Mouse (Mus musculus) layer of hippocampus, adult 9-11 months (tissue): ENCODE data around the gene Lin37.

Experiments used
- DNase-seq: peaks from one replicate; pipeline ENCODE4 v3.0.0; 2022

Lin37 gene

DNA sequence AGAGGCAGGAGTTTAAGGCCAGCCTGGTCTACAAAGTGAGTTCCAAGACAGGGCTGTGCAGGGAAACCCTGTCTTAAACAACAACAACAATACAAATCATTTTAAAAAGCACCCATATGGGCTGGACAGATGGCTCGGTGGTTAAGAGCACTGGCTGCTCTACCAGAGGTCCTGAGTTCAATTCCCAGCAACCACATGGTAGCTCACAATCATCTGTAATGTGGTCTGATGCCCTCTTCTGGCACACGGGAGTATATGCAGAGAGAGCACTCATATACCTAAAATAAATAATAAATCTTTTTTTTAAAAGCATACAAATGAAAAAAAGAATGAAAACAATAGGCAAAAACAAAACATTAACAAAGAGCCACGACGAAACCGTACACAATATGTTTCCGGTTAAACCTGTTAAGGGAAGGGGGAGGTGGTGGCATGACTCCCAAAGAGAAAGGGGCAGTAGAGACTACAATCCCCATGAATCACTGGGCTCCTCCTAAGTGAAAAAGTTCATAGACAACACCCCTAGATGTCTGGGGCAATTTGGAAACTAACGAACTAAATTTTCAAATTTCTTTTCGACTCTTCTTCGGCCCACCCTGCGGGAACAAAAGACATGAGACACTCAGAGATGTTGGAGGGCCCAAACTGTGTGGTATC, 8.1 kb downstream of the Lin37 start:
- DNase-seq = no peak

- no peak for DNase-seq
These were observed 9.0 kb downstream of the Lin37 start for GRCm38 (mm10) chr7:30550603-30551002.

- no peak for DNase-seq
These were observed 9.8 kb downstream of the Lin37 start for GRCm38 (mm10) chr7:30549880-30550279.

- DNase-seq = no peak
These were observed 15.3 kb downstream of the Lin37 start for GRCm38 (mm10) chr7:30544327-30544726.

DNA sequence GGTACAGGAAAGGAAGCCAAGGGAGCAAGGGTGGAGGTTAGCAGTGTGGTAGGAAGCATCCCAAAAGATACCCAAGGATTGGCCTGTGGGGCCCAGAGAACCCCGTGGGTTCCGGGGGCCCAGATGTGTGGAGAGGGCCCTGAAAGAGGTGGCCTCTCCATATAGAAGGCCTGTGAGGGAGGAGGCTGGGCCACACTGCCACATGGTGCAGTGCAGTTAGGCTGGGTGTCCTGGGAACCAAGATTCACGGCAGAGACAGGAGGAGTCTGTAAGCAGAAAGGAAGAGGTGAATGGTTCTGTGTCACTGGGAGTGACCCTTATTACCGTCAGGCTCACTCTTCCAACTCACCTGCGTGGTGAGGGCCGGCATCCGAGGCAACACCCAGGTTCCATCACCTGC, 19.1 kb downstream of the Lin37 start:
- no peak for DNase-seq

DNA sequence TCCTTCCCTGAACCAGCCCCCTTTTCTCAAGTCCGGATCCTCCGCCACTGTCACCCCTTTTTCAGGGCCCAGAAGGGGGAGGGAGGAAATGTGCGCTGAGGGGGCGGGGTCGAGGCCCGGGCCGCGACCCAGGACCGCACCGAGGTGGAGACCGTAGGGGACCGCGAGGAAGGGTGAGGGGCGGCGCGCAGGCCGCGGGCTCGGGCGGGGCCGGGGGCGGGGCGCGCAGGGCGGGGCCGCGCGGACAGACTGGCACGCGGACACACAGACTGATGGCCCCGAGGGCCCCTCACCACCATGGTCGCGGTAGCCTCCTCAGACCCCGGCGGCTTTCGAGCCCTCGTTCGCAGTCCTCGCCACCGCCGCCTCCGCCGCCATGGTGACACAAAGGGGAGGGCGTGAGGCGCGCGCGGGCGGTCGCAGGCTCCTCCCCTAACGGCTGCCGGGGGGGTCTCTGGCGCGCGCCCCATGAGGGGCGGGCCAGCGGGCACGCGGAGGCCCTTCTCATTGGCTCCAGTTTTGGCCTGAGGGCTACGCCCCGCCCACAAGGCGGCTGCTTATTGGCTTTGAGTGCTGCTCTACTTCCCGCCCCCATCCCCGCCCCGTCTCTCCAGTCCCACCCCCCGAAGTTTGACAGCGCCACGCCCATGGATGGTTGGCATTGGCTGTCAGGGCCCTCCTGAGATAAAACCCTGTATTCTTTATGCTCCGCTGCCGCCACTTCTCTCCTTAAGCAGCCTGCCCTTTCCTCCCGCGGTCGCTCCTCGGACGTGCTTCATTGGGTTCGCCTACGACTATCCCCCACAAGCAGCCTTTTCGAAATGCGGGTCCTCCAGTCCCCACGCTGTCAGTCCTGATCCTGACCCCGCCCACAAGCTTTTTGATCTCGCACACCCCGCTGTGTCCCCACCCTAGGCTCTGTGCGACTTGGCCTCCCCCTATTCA, 24.7 kb downstream of the Lin37 start, which contains the start of gene Arhgap33:
TSS of gene Arhgap33 (minus strand) at position 428 of the 945 bp plus-strand sequence.
- DNase-seq = peak; percentile 98

DNA sequence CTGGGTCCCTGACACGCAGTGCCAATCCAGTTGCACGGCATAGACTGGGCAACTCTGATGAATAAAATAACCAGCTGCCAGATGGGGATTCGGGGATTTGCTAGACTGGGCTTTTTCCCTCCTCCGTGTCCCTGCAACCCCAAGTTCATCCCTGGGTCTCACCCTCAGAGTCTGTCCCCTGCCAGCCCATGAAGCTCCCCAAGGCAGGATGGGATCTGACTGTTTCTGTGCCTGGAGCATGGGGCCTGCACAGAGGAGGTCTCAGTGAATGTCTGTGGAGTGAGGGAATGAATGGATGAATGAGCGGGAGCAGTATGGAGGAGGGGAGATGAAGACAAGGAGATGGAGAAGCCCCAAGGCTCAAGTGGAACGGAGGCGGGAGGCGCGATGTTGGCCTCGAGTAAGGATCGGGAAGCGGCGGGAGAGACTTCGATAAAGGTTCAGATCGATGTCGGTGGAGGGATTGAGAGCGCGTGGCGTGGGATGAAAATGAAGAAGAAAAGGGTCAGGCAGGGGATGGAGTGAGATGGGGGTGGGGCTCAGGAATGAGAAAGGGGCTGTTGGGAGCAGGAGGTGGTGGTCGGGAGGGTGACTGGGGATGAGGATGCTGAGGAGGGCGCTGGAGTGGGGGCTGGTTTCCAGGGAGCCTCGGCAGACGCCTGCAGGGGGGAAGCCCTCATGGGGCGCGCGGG, 25.6 kb downstream of the Lin37 start:
- DNase-seq = no peak

DNA sequence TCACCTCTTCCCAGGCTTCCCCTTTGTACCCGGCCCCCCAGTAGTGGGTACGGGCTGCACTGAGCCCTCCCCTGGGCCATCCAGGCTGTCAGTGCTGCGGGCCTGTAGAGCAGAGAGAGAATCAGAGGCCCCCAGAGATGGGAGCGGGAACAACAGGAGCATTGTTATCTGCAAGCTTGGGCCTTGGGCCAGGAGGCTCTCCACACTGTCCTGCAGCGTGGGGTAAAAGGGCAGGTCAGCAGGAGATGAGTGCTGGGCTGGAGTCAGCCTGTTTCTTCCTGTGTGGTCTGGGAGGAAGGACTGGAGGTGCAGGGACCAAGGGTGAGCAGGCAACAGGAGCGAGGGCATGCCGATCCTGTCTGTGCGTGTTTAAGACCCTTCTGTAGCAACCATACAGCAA, 26.7 kb downstream of the Lin37 start:
- DNase-seq = peak; percentile 57

DNA sequence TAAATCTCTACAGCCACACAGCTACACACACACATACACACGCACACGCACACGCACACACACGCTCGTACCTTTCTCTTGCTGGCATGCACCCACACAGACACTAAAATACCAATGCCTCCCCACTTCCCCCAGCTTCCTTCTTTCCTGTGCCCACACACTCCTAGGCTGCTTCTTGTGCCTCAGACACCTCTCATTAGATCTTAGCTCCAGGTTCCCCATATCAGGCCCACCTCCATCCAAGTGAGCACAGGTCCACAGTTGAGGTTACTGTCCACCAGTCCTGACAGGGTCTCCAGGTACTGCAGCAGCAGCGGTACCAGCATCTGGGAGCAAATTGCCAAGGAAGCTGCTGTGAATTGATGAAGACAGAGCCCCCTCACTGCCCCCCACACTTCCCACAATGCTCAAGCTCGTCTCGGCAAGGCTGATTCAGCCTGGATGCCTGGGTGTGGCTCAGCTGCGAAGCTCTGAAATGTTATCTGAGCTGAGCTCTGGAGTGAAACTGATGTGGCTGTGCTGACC, 28.3 kb downstream of the Lin37 start:
- DNase-seq = peak; percentile 57

DNA sequence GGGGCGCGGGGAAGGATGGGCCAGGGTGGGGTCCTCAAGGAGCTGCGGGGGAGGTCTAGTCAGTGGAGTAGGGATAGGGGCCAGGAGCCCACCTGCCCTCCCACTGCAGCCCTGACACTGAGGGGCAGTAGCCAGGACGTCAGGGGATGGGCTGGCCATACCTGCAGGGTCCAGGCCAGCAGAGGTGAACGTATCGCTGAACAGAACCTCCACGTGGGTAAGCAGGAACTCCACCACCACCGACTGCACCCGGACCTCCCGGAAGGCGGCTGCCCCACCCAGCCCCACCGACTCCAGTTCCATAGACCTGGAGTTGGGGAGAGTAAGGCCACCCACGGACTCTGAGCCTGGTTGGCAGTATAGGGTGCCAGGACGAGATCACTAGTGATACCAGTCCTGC, 32.7 kb downstream of the Lin37 start:
- no peak for DNase-seq

DNA sequence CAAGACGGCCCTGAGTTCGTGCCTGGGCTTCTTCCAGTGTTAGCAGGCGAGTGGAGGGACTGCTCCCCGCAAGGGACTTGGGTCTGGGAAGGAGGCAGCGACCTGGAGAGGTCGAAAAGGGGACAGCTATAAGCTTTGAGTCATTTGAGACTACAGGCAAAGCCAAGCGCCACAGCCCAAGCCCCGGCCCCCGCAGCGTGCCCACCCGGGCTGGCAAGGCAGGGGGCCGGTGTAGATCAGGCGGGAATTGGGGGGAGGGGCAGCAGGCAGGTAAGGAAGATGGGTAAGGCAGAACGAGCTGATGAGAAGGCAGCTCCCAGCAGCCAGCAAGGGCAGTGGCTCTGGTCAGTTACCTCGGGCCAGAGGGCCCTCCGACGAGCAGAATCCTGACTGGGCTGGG, 33.2 kb downstream of the Lin37 start:
- no peak for DNase-seq

- DNase-seq = no peak
These were observed 33.7 kb downstream of the Lin37 start for GRCm38 (mm10) chr7:30525954-30526353.

GRCm38 (mm10) chr7:30524487-30524886, 35.2 kb downstream of the Lin37 start:
- no peak for DNase-seq

GRCm38 (mm10) chr7:30522871-30523270, 36.8 kb downstream of the Lin37 start:
- no peak for DNase-seq

- no peak for DNase-seq
These were observed 38.8 kb downstream of the Lin37 start for GRCm38 (mm10) chr7:30520856-30521255.

DNA sequence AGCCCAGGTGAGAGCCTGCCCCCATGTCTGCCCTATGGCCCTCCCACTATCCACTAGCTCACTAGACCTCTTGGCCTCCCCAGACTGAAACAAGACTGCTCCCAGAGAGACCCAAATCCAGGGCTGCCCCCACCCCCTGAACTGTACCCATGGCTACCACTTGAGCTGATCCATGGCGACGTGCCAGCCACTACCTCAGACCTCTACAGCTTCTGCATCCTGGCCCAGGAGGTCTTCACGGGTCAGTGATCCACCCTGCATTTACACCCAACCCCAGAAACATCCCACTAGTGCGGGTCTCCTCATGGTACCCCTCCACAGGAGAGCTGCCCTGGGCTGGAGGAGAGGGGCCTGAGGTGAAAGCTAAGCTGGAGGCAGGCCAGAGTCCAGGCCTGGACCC, 39.2 kb downstream of the Lin37 start:
- no peak for DNase-seq

DNA sequence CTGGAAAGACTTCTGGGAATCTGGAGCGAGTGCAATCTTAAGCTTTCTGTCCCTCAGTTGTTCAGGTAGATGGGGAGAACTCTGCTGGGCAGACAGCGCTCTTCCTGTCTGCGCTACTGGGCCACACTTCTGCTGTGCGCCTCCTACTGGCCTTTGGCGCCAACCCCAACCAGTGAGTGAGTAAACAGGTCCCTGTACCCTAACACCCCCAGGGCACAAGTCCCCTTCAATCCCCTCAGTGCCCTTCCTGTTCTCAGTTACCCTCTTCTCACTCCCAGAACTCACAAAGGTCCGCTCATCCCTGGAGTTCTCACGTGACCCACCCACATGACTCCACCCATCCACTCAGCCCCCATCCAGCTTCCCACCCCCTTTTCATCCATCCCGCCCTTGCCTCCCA, 41.3 kb downstream of the Lin37 start:
- no peak for DNase-seq

GRCm38 (mm10) chr7:30515003-30515760, 44.5 kb downstream of the Lin37 start:
- DNase-seq = no peak

DNA sequence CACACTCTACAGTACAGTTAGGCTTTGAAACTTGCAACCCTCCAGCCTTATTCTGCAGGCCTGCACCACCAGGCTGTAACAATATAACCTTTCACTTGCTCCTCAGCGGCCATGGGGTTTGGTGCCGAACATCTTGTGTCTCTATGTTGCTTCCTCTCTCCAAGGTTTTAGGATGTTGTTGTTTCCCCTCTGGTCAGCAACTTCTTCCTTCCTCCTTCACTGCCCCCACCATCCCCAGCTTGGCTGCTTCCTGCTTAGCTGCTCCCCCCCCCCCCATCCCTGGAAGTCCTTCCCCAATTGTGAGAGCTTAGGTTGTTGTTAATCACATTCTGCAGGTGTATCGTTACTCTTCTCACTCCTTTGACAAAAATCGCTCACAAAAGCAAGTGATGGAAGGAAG, 51.6 kb downstream of the Lin37 start:
- DNase-seq = no peak
